Mouse (Mus musculus): ENCODE data around the gene Ccer2.

DNA sequence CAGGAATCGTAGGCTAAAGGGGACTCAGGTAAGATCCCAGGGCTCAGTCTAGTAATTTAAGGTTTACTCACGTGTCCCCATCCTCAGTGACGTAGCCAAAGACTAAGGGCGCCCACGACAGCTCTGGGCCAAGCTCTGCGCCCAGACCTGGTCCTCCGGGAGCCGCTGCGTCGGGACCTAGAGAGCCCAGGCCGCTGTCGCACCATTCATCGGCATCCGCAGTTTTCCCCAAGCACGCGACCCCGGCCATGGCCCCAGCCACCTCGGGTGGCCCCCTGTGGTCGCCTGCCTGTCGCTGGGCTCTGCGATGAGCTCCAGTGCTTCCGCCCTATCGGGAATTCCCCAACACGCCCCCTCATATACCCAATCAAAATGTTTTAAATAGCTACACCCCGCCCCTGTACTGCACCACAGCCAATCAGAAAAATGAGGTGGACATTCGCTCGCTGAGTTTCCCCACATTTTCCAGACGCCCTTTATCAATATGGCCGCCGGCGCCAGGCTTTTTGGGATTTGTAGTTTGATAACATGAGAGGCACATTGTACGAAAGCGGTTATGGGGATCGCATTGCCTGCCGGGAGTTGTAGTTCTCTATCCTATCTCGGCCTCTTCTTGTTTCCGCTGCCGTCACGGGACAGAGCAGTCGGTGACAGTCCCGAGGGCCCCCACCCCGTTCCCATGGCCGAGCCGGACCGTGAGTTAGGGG lies 10.4 kb downstream of the Ccer2 start, which contains the start of gene Sirt2:
- no peak for TF ChIP-seq CTCF (IDR thresholded peaks at IDR 0.05; ENCODE audit: control insufficient read depth, insufficient read depth, insufficient read length)
- peak; percentile 79 for TF ChIP-seq USF1 (IDR thresholded peaks at IDR 0.05; ENCODE audit: low read depth)
- TF ChIP-seq MAX (IDR thresholded peaks at IDR 0.05): peak; percentile 48
